Mouse (Mus musculus) testis, adult 2 months (tissue): ENCODE results near the gene Gm20388.

Experiments
- CTCF ChIP-seq: fragments of 200-500 bp; IDR thresholded peaks from 2 replicates; pipeline ENCODE4 v1.5.1; 2012; ENCODE audit warnings: low read depth, mild to moderate bottlenecking, inconsistent platforms, low read length, moderate library complexity; ENCODE audit not compliant: control insufficient read depth, insufficient read depth, insufficient replicate concordance
- POLR2A ChIP-seq: fragments of 200-500 bp; IDR thresholded peaks from 2 replicates; pipeline ENCODE4 v1.6.1; 2012; ENCODE audit warnings: low read depth, mild to moderate bottlenecking, inconsistent platforms, low read length, moderate library complexity; ENCODE audit not compliant: control insufficient read depth

- no peak for TF ChIP-seq CTCF
- TF ChIP-seq POLR2A = no peak
These were observed 290.7 kb downstream of the Gm20388 start for GRCm38 (mm10) chr8:120201351-120201750.
